Mouse (Mus musculus) CH12.LX (cell line): Measurements from ENCODE around the gene Ccdc3. TPM values are rescaled to one million over a fixed set of nuclear protein-coding genes. Genes with fewer than 3 reads are reported as not detected.
A peak's percentile ranks its signal among the peaks of the same experiment; 100 is the strongest.

ENCODE experiments used
- DNase-seq: peaks from one replicate; pipeline ENCODE4 v3.0.0-alpha.2; 2013; ENCODE audit errors: extremely low read depth
- H3K27ac ChIP-seq: 2 replicates; pipeline ENCODE4 v1.5.1; 2012; ENCODE audit warnings: low read depth, mild to moderate bottlenecking, control low read depth, moderate library complexity; ENCODE audit not compliant: insufficient read depth
- H3K27me3 ChIP-seq: replicated peaks from 2 replicates; pipeline ENCODE3; 2012; ENCODE audit warnings: inconsistent platforms
- H3K36me3 ChIP-seq, 2 experiments: replicated peaks in 1 of 2; 2 replicates each; pipeline versions ENCODE3 to v1.6.1; 2012; ENCODE audit warnings: inconsistent platforms in 1 of 2, low read length in 1 of 2, mild to moderate bottlenecking in 1 of 2, mixed read lengths in 1 of 2, moderate library complexity in 1 of 2; ENCODE audit not compliant: control insufficient read depth in 1 of 2, insufficient read depth in 1 of 2
- H3K4me1 ChIP-seq, 2 experiments: 2 replicates each; pipeline ENCODE4 v1.6.1; 2012; ENCODE audit warnings: inconsistent platforms in 1 of 2, moderate library complexity in 1 of 2; ENCODE audit not compliant: insufficient read depth in 2 of 2, control insufficient read depth in 1 of 2
- H3K4me2 ChIP-seq: 2 replicates; pipeline ENCODE4 v1.6.1; 2012; ENCODE audit warnings: low read depth, mild to moderate bottlenecking, control low read depth; ENCODE audit not compliant: poor library complexity, insufficient read depth, severe bottlenecking
- H3K4me3 ChIP-seq, 3 experiments: fragments of 150-350 bp in 1 of 3; sonication (generic) in 1 of 3; replicated peaks in 1 of 3; 2 replicates each; pipeline versions ENCODE3 to v1.5.1; 2011 to 2012; ENCODE audit warnings: low read depth in 2 of 3, low read length in 2 of 3, mild to moderate bottlenecking in 2 of 3, moderate library complexity in 2 of 3, control low read depth in 1 of 3, improper control_type of control experiment in 1 of 3, inconsistent platforms in 1 of 3, mixed read lengths in 1 of 3; ENCODE audit not compliant: poor library complexity in 1 of 3
- H3K79me2 ChIP-seq: replicated peaks from 2 replicates; pipeline ENCODE4 v1.6.1; 2012; ENCODE audit warnings: mild to moderate bottlenecking, moderate library complexity; ENCODE audit not compliant: control insufficient read depth, poor library complexity, insufficient read depth, severe bottlenecking; ENCODE audit errors: extremely low read depth
- H3K9ac ChIP-seq: 2 replicates; pipeline ENCODE4 v1.6.1; 2012; ENCODE audit warnings: low read depth, mild to moderate bottlenecking, control low read depth, moderate library complexity; ENCODE audit not compliant: insufficient read depth
- H3K9me3 ChIP-seq: replicated peaks from 2 replicates; pipeline ENCODE3; 2012; ENCODE audit warnings: low read length, inconsistent platforms, mixed read lengths
- BHLHE40 ChIP-seq: IDR thresholded peaks from 2 replicates; pipeline ENCODE4 v1.6.1; 2011; ENCODE audit warnings: mild to moderate bottlenecking, low read depth, low read length, improper control_type of control experiment
- CHD1 ChIP-seq: IDR thresholded peaks from 2 replicates; pipeline ENCODE4 v1.6.1; 2012; ENCODE audit warnings: low read depth, low read length, improper control_type of control experiment, inconsistent platforms
- CHD2 ChIP-seq: IDR thresholded peaks from 2 replicates; pipeline ENCODE4 v1.6.1; 2011; ENCODE audit warnings: low read length, improper control_type of control experiment
- CTCF ChIP-seq, 2 experiments: IDR thresholded peaks in 1 of 2; conservative IDR thresholded peaks in 1 of 2; 2 replicates each; pipeline ENCODE4 v1.5.1; 2011 to 2012; ENCODE audit warnings: low read depth in 2 of 2, low read length in 2 of 2, improper control_type of control experiment in 1 of 2, inconsistent platforms in 1 of 2, mild to moderate bottlenecking in 1 of 2, moderate library complexity in 1 of 2
- EP300 ChIP-seq: IDR thresholded peaks from 2 replicates; pipeline ENCODE4 v1.6.1; 2011; ENCODE audit warnings: low read length, improper control_type of control experiment
- ETS1 ChIP-seq: conservative IDR thresholded peaks from 2 replicates; pipeline ENCODE4 v1.6.1; 2012; ENCODE audit warnings: low read depth, mild to moderate bottlenecking, inconsistent platforms, low read length, improper control_type of control experiment, moderate library complexity
- IRF4 ChIP-seq: IDR thresholded peaks from 2 replicates; pipeline ENCODE4 v1.6.1; 2014; ENCODE audit warnings: low read depth, mild to moderate bottlenecking, inconsistent platforms, low read length, improper control_type of control experiment
- JUN ChIP-seq: IDR thresholded peaks from 2 replicates; pipeline ENCODE4 v1.6.1; 2011; ENCODE audit warnings: low read depth, mild to moderate bottlenecking, low read length, improper control_type of control experiment, moderate library complexity; ENCODE audit not compliant: insufficient read depth
- JUND ChIP-seq: conservative IDR thresholded peaks from 2 replicates; pipeline ENCODE4 v1.6.1; 2011; ENCODE audit warnings: low read depth, low read length, improper control_type of control experiment
- KAT2A ChIP-seq: IDR thresholded peaks from 2 replicates; pipeline ENCODE4 v1.6.1; 2012; ENCODE audit warnings: low read length, improper control_type of control experiment, inconsistent platforms; ENCODE audit not compliant: insufficient replicate concordance
- MAFK ChIP-seq: IDR thresholded peaks from 2 replicates; pipeline ENCODE4 v1.6.1; 2011; ENCODE audit warnings: low read length, improper control_type of control experiment; ENCODE audit not compliant: insufficient replicate concordance
- MAZ ChIP-seq: IDR thresholded peaks from 2 replicates; pipeline ENCODE4 v1.6.1; 2012; ENCODE audit warnings: low read depth, mild to moderate bottlenecking, inconsistent platforms, low read length, improper control_type of control experiment, moderate library complexity
- MEF2A ChIP-seq: IDR thresholded peaks from 2 replicates; pipeline ENCODE4 v1.6.1; 2014; ENCODE audit warnings: low read depth, mild to moderate bottlenecking, inconsistent platforms, low read length, improper control_type of control experiment, borderline replicate concordance
- MXI1 ChIP-seq: IDR thresholded peaks from 2 replicates; pipeline ENCODE4 v1.6.1; 2011; ENCODE audit warnings: mild to moderate bottlenecking, low read depth, low read length, improper control_type of control experiment
- PAX5 ChIP-seq: IDR thresholded peaks from 2 replicates; pipeline ENCODE4 v1.6.1; 2012; ENCODE audit warnings: low read length, inconsistent platforms, mixed read lengths
- POLR2A ChIP-seq: IDR thresholded peaks from 2 replicates; pipeline ENCODE4 v1.6.1; 2011; ENCODE audit warnings: low read depth, mild to moderate bottlenecking, improper control_type of control experiment, low read length
- POLR2AphosphoS2 ChIP-seq: IDR thresholded peaks from 2 replicates; pipeline ENCODE4 v1.6.1; 2011; ENCODE audit warnings: low read depth, low read length, improper control_type of control experiment
- RAD21 ChIP-seq: IDR thresholded peaks from 2 replicates; pipeline ENCODE4 v1.6.1; 2011; ENCODE audit warnings: low read depth, mild to moderate bottlenecking, low read length, improper control_type of control experiment, moderate library complexity
- SIN3A ChIP-seq: IDR thresholded peaks from 2 replicates; pipeline ENCODE4 v1.6.1; 2012; ENCODE audit warnings: low read length, improper control_type of control experiment, inconsistent platforms
- SMC3 ChIP-seq: IDR thresholded peaks from 2 replicates; pipeline ENCODE4 v1.6.1; 2011; ENCODE audit warnings: low read depth, low read length, improper control_type of control experiment
- TCF12 ChIP-seq: IDR thresholded peaks from 2 replicates; pipeline ENCODE4 v1.6.1; 2014; ENCODE audit warnings: low read depth, mild to moderate bottlenecking, inconsistent platforms, low read length, improper control_type of control experiment
- UBTF ChIP-seq: IDR thresholded peaks from 2 replicates; pipeline ENCODE4 v1.6.1; 2012; ENCODE audit warnings: low read depth, mild to moderate bottlenecking, inconsistent platforms, low read length, improper control_type of control experiment, moderate library complexity
- USF1 ChIP-seq: IDR thresholded peaks from 2 replicates; pipeline ENCODE4 v1.6.1; 2014; ENCODE audit warnings: low read depth, mild to moderate bottlenecking, inconsistent platforms, low read length, improper control_type of control experiment
- USF2 ChIP-seq: conservative IDR thresholded peaks from 2 replicates; pipeline ENCODE4 v1.6.1; 2011; ENCODE audit warnings: low read depth, low read length, improper control_type of control experiment
- ZC3H11A ChIP-seq: IDR thresholded peaks from 2 replicates; pipeline ENCODE4 v1.6.1; 2012; ENCODE audit warnings: low read depth, mild to moderate bottlenecking, inconsistent platforms, low read length, improper control_type of control experiment
- ZKSCAN1 ChIP-seq: IDR thresholded peaks from 2 replicates; pipeline ENCODE4 v1.6.1; 2012; ENCODE audit warnings: low read depth, inconsistent platforms, low read length, improper control_type of control experiment, borderline replicate concordance
- dilution Hi-C: fragments of 300-500 bp; cut with MboI; formaldehyde crosslinking; loops from 2 replicates; pipeline ENCODE4 v1.14.3; 2020; ENCODE audit warnings: low sequenced_read_pairs; ENCODE audit not compliant: extremely low pct_unique_long_range_greater_than_20kb, extremely low pct_ligation_motif_present
- in situ Hi-C: fragments of 300-500 bp; cut with MboI; formaldehyde crosslinking; loops from 3 replicates; pipeline ENCODE4 v1.14.3; 2019; ENCODE audit warnings: low sequenced_read_pairs, low pct_ligation_motif_present, low pct_unique_long_range_greater_than_20kb, mixed read lengths
- polyA plus RNA-seq: library from polyadenylated mRNA; unstranded; fragments of >175 nt; gene quantifications from 2 replicates; pipeline ENCODE4 v1.2.1, GENCODE M21; 2012; ENCODE audit warnings: low read depth; ENCODE audit not compliant: insufficient read length
- total RNA-seq, 2 experiments: library from RNA; depleted of rRNA; stranded (reverse); fragments of 300-350 nt in 1 of 2; fragments of >200 nt in 1 of 2; gene quantifications; 2 replicates each; pipeline ENCODE4 v1.2.3; 2012 to 2014

Gene Ccdc3
- total and polyA plus RNA-seq, 3 experiments: not detected

DNA sequence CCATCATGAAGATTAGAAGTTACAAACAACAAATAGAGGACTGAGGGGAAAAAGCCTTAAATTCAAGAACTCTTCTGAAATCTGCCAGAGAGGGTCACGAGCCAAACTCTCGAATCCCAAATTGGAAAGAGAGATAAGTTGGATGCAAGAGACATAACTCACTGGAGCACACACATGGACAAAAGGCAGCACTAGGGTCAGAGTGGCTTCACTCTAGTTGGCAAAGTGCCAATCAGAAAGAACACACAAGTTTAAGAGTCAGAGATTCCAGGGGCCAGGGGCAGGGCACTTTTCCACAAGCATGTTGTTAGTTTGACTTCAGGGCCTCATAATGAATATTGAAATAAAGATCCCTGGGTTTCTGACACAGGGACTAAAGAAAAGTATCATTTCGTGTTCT lies 48.1 kb downstream of the Ccdc3 start:
- Histone ChIP-seq H3K4me2 (no peak overlapping the region), H3K27me3 (no peaks in the 10 kb centered on the region), H3K9ac (no peak overlapping the region), H3K36me3 (no peaks in the 10 kb centered on the region), H3K4me1 (peaks cover 0 to 2% of the 10 kb centered on the region in 2 experiments; a peak in 1 of 4 replicates), H3K79me2 (no peaks in the 10 kb centered on the region), H3K27ac (no peak overlapping the region), H3K4me3 (no peak overlapping the region), H3K9me3 (no peaks in the 10 kb centered on the region)
- dilution Hi-C loops: no loop called here
- TF ChIP-seq MXI1: no peak
- TF ChIP-seq POLR2AphosphoS2: no peak
- TF ChIP-seq MAFK: no peak
- no peak for TF ChIP-seq PAX5
- no peak for DNase-seq
- in situ Hi-C loops: no loop called here

DNA sequence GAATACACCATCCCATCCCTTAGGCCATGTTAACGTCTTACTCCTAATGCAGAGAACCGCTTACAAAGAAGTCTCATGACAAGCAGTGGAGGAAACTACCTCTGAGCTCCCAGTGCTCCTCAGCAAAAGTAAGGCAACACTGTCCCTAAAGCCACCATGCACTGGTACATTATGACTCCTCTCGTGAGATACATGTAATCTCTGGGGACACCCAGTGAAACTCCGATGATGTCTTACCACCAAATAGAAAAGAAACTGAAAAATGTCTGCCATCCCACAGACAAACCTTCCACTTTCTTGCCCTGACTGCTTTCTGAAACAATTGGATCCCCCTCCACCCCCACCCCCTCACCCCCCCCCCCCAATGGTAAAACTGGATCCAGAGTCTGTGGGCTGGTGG lies 54.6 kb downstream of the Ccdc3 start:
- dilution Hi-C loops (no loop called here), in situ Hi-C loops (no loop called here)

GRCm38 (mm10) chr2:5193071-5193470 lies 55.5 kb downstream of the Ccdc3 start:
- no peaks in the 10 kb centered on the region for H3K9me3 ChIP-seq
- no peaks in the 10 kb centered on the region for H3K79me2 ChIP-seq
- no peak overlapping the region for H3K9ac ChIP-seq
- H3K4me1 ChIP-seq: peaks cover 11 to 19% of the 10 kb centered on the region in 2 experiments
- H3K4me3 ChIP-seq: no peak overlapping the region
- no peaks in the 10 kb centered on the region for H3K27me3 ChIP-seq
- DNase-seq: no peak
- in situ Hi-C loops: no loop called here
- H3K4me2 ChIP-seq: no peak overlapping the region
- TF ChIP-seq EP300 (no peak), CHD2 (no peak), POLR2AphosphoS2 (no peak), IRF4 (no peak), CTCF (conservative IDR thresholded peaks at IDR 0.05 in 1 of 2, IDR thresholded peaks at IDR 0.05 in 1 of 2; ENCODE audit: low read depth in 2 of 2, low read length in 2 of 2) (no peak), JUN (no peak), USF1 (no peak), MEF2A (no peak), ZKSCAN1 (no peak)
- TF ChIP-seq, all 38 proteins: peak for 0
- dilution Hi-C loops: no loop called here
- no peaks in the 10 kb centered on the region for H3K36me3 ChIP-seq
- no peak overlapping the region for H3K27ac ChIP-seq

More for the DNA sequence above, 54.6 kb downstream of the Ccdc3 start:
- TF ChIP-seq SIN3A: no peak
- no peak for TF ChIP-seq SMC3
- peak; percentile 40 for TF ChIP-seq IRF4
- TF ChIP-seq RAD21: no peak; the same call in 1 of the 2 replicates
- no peak for TF ChIP-seq JUND
- peak; percentile 64; the same call in 1 of the 2 replicates for TF ChIP-seq EP300
- no peak for TF ChIP-seq CHD1
- no peak for TF ChIP-seq CHD2
- TF ChIP-seq ETS1: peak; percentile 50
- no peak for TF ChIP-seq KAT2A
- no peak; the same call in 1 of the 2 replicates for TF ChIP-seq MAZ
- TF ChIP-seq TCF12: no peak
- TF ChIP-seq UBTF: no peak
- no peak for TF ChIP-seq POLR2A
- no peak for TF ChIP-seq USF2
- no peak for TF ChIP-seq MEF2A
- no peak for TF ChIP-seq ZC3H11A
- TF ChIP-seq BHLHE40: peak; percentile 86
- peaks cover 13% of the 10 kb centered on the region in 2 experiments for H3K4me1 ChIP-seq
- no peak overlapping the region for H3K27ac ChIP-seq
- H3K4me3 ChIP-seq: no peak overlapping the region
- H3K9ac ChIP-seq: no peak overlapping the region
- H3K36me3 ChIP-seq: no peaks in the 10 kb centered on the region
- H3K79me2 ChIP-seq: no peaks in the 10 kb centered on the region
- H3K9me3 ChIP-seq: no peaks in the 10 kb centered on the region
- H3K4me2 ChIP-seq: peak overlapping the region; percentile 46
- DNase-seq: peak; percentile 64
- H3K27me3 ChIP-seq: no peaks in the 10 kb centered on the region
